Mouse (Mus musculus) MEL (cell line): ENCODE results near the gene Traf5. TPM values are rescaled to one million over a fixed set of nuclear protein-coding genes. Genes with fewer than 3 reads are reported as not detected.

Experiments
- DNase-seq: peaks from one replicate; pipeline ENCODE4 v3.0.0; 2011; ENCODE audit warnings: low read depth, low spot score
- H3K27ac ChIP-seq: 2 replicates; pipeline ENCODE4 v1.5.1; 2012; ENCODE audit warnings: low read depth, mild to moderate bottlenecking, control low read depth, low read length, moderate library complexity; ENCODE audit not compliant: control insufficient read depth
- H3K27me3 ChIP-seq, 2 experiments: fragments of 150-350 bp in 1 of 2; sonication (generic) in 1 of 2; 2 replicates each; pipeline ENCODE4 v1.6.1; 2012; ENCODE audit warnings: low read length in 2 of 2, mild to moderate bottlenecking in 2 of 2, improper control_type of control experiment in 1 of 2, moderate library complexity in 1 of 2; ENCODE audit not compliant: insufficient read depth in 2 of 2, control insufficient read depth in 1 of 2
- H3K36me3 ChIP-seq, 2 experiments: 2 replicates each; pipeline ENCODE4 v1.6.1; 2012 to 2014; ENCODE audit warnings: low read length in 2 of 2, improper control_type of control experiment in 1 of 2, inconsistent platforms in 1 of 2, mild to moderate bottlenecking in 1 of 2; ENCODE audit not compliant: insufficient read depth in 2 of 2, control insufficient read depth in 1 of 2
- H3K4me1 ChIP-seq, 2 experiments: fragments of 150-350 bp in 1 of 2; sonication (generic) in 1 of 2; 2 replicates each; pipeline ENCODE4 v1.6.1; 2012; ENCODE audit warnings: low read length in 2 of 2, improper control_type of control experiment in 1 of 2, mild to moderate bottlenecking in 1 of 2; ENCODE audit not compliant: insufficient read depth in 2 of 2, control insufficient read depth in 1 of 2
- H3K4me3 ChIP-seq, 2 experiments: fragments of 150-350 bp in 1 of 2; sonication (generic) in 1 of 2; 2 replicates each; pipeline ENCODE4 v1.5.1; 2012; ENCODE audit warnings: low read depth in 2 of 2, low read length in 2 of 2, mild to moderate bottlenecking in 2 of 2, moderate library complexity in 2 of 2, control low read depth in 1 of 2, improper control_type of control experiment in 1 of 2; ENCODE audit not compliant: control insufficient read depth in 1 of 2, insufficient read depth in 1 of 2
- H3K79me2 ChIP-seq: 2 replicates; pipeline ENCODE4 v1.6.1; 2012; ENCODE audit warnings: mild to moderate bottlenecking, low read length, moderate library complexity; ENCODE audit not compliant: control insufficient read depth, poor library complexity, insufficient read depth
- H3K9ac ChIP-seq: 2 replicates; pipeline ENCODE4 v1.6.1; 2012; ENCODE audit warnings: low read depth, mild to moderate bottlenecking, control low read depth, low read length, moderate library complexity; ENCODE audit not compliant: control insufficient read depth, poor library complexity, severe bottlenecking
- H3K9me3 ChIP-seq: fragments of 150-350 bp; sonication (generic); replicated peaks from 2 replicates; pipeline ENCODE4 v1.6.1; 2012; ENCODE audit warnings: mild to moderate bottlenecking, low read length, improper control_type of control experiment, moderate library complexity; ENCODE audit not compliant: insufficient read depth
- CHD1 ChIP-seq: IDR thresholded peaks from 2 replicates; pipeline ENCODE4 v1.6.1; 2012; ENCODE audit warnings: low read depth, mild to moderate bottlenecking, inconsistent platforms, low read length, improper control_type of control experiment
- CTCF ChIP-seq, 3 experiments: IDR thresholded peaks in 2 of 3; conservative IDR thresholded peaks in 1 of 3; 2 replicates each; pipeline ENCODE4 v1.5.1; 2011 to 2012; ENCODE audit warnings: low read length in 3 of 3, low read depth in 2 of 3, mild to moderate bottlenecking in 2 of 3, improper control_type of control experiment in 1 of 3, inconsistent platforms in 1 of 3, mixed read lengths in 1 of 3, moderate library complexity in 1 of 3; ENCODE audit not compliant: control insufficient read depth in 1 of 3, insufficient read depth in 1 of 3, poor library complexity in 1 of 3, severe bottlenecking in 1 of 3
- E2F4 ChIP-seq: IDR thresholded peaks from 2 replicates; pipeline ENCODE4 v1.6.1; 2011; ENCODE audit warnings: low read depth, low read length, improper control_type of control experiment, borderline replicate concordance
- GABPA ChIP-seq: IDR thresholded peaks from 2 replicates; pipeline ENCODE4 v1.6.1; 2012; ENCODE audit warnings: low read depth, mild to moderate bottlenecking, inconsistent platforms, low read length, improper control_type of control experiment, moderate library complexity
- GATA1 ChIP-seq: IDR thresholded peaks from 2 replicates; pipeline ENCODE4 v1.6.1; 2011; ENCODE audit warnings: low read depth, low read length, improper control_type of control experiment
- HCFC1 ChIP-seq: IDR thresholded peaks from 2 replicates; pipeline ENCODE4 v1.6.1; 2012; ENCODE audit warnings: low read depth, mild to moderate bottlenecking, inconsistent platforms, low read length, improper control_type of control experiment, moderate library complexity
- KAT2A ChIP-seq: conservative IDR thresholded peaks from 2 replicates; pipeline ENCODE4 v1.6.1; 2012; ENCODE audit warnings: low read depth, low read length, improper control_type of control experiment, inconsistent platforms
- MAX ChIP-seq: IDR thresholded peaks from 2 replicates; pipeline ENCODE4 v1.6.1; 2011; ENCODE audit warnings: low read length, improper control_type of control experiment
- MAZ ChIP-seq: IDR thresholded peaks from 2 replicates; pipeline ENCODE4 v1.6.1; 2012; ENCODE audit warnings: low read depth, mild to moderate bottlenecking, inconsistent platforms, low read length, improper control_type of control experiment
- MYB ChIP-seq: IDR thresholded peaks from 2 replicates; pipeline ENCODE4 v1.6.1; 2011; ENCODE audit warnings: mild to moderate bottlenecking, low read depth, low read length, improper control_type of control experiment
- MYC ChIP-seq: IDR thresholded peaks from 2 replicates; pipeline ENCODE4 v1.6.1; 2011; ENCODE audit warnings: low read depth, mild to moderate bottlenecking, low read length, improper control_type of control experiment, moderate library complexity
- NELFE ChIP-seq: IDR thresholded peaks from 2 replicates; pipeline ENCODE4 v1.6.1; 2011; ENCODE audit warnings: low read depth, low read length, improper control_type of control experiment
- POLR2A ChIP-seq, 2 experiments: IDR thresholded peaks; 2 replicates each; pipeline ENCODE4 v1.6.1; 2011 to 2012; ENCODE audit warnings: low read length in 2 of 2, mild to moderate bottlenecking in 2 of 2, control low read depth in 1 of 2, improper control_type of control experiment in 1 of 2, low read depth in 1 of 2, moderate library complexity in 1 of 2; ENCODE audit not compliant: control insufficient read depth in 1 of 2, insufficient read depth in 1 of 2, poor library complexity in 1 of 2
- POLR2AphosphoS5 ChIP-seq: IDR thresholded peaks from 2 replicates; pipeline ENCODE4 v1.6.1; 2012; ENCODE audit warnings: low read depth, borderline replicate concordance, mild to moderate bottlenecking, inconsistent platforms, low read length, moderate library complexity, mixed read lengths
- USF1 ChIP-seq: IDR thresholded peaks from 2 replicates; pipeline ENCODE4 v1.6.1; 2014; ENCODE audit warnings: low read depth, mild to moderate bottlenecking, inconsistent platforms, low read length, improper control_type of control experiment, moderate library complexity
- USF2 ChIP-seq, 2 experiments: IDR thresholded peaks; 2 replicates each; pipeline ENCODE4 v1.6.1; 2011 to 2012; ENCODE audit warnings: improper control_type of control experiment in 2 of 2, low read length in 2 of 2, borderline replicate concordance in 1 of 2, inconsistent platforms in 1 of 2, low read depth in 1 of 2, mild to moderate bottlenecking in 1 of 2; ENCODE audit not compliant: insufficient read depth in 1 of 2
- ZC3H11A ChIP-seq: IDR thresholded peaks from 2 replicates; pipeline ENCODE4 v1.6.1; 2012; ENCODE audit warnings: low read depth, mild to moderate bottlenecking, inconsistent platforms, low read length, improper control_type of control experiment
- ZKSCAN1 ChIP-seq: IDR thresholded peaks from 2 replicates; pipeline ENCODE4 v1.6.1; 2012; ENCODE audit warnings: low read depth, mild to moderate bottlenecking, inconsistent platforms, low read length, improper control_type of control experiment, moderate library complexity
- polyA plus RNA-seq, 2 experiments: library from polyadenylated mRNA; stranded (reverse) in 1 of 2; unstranded in 1 of 2; fragments of >175 nt in 1 of 2; fragments of >200 nt in 1 of 2; gene quantifications; 2 replicates each; pipeline versions ENCODE4 v1.2.1 to v1.2.4; 2012; ENCODE audit warnings: low replicate concordance in 2 of 2, low read depth in 1 of 2; ENCODE audit not compliant: insufficient read length in 2 of 2, insufficient read depth in 1 of 2, missing spikeins in 1 of 2
- total RNA-seq: library from RNA; depleted of rRNA; stranded (reverse); fragments of 300-350 nt; gene quantifications from 2 replicates; pipeline ENCODE4 v1.2.3, GENCODE M21; 2012; rRNA removed

Traf5 gene
- total and polyA plus RNA-seq, 3 experiments: 4.0 to 7.3 TPM; not detected in 1

DNA sequence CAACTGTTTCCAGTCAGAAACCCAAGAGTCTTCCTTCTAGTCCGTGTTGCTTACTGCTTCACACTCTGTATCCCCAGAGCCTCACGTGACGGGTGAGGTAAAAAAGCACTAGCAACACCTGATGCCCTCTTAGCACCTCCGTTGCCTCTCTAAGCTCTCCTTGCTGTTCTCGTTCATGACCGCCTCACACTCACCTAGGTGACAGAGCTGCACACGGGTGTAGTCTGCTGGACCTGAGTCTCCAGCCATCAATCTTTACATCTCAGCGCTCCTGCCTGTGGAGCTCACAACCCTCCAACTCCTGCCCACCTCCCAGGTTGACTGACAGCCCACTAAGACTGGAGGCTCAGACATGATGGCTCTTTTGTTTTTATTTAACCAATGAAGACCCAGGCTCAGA is 144.6 kb downstream of the Traf5 start:
- no peak overlapping the region for H3K27ac ChIP-seq
- no peaks in the 10 kb centered on the region for H3K36me3 ChIP-seq
- no peaks in the 10 kb centered on the region for H3K9me3 ChIP-seq
- H3K27me3 ChIP-seq: peaks cover 10 to 18% of the 10 kb centered on the region in 2 experiments
- no peak for DNase-seq
- TF ChIP-seq ZC3H11A (no peak), POLR2A (IDR thresholded peaks at IDR 0.05; ENCODE audit: control insufficient read depth in 1 of 2, insufficient read depth in 1 of 2, low read depth in 1 of 2, low read length in 2 of 2, poor library complexity in 1 of 2) (no peak), HCFC1 (no peak), POLR2AphosphoS5 (no peak), MAZ (no peak), E2F4 (no peak), MYB (no peak), CHD1 (no peak), ZKSCAN1 (no peak), USF2 (IDR thresholded peaks at IDR 0.05; ENCODE audit: borderline replicate concordance in 1 of 2, insufficient read depth in 1 of 2, low read depth in 1 of 2, low read length in 2 of 2) (no peak), GATA1 (no peak), KAT2A (no peak), CTCF (IDR thresholded peaks at IDR 0.05 in 2 of 3, conservative IDR thresholded peaks at IDR 0.05 in 1 of 3; ENCODE audit: control insufficient read depth in 1 of 3, insufficient read depth in 1 of 3, low read depth in 2 of 3, low read length in 3 of 3, poor library complexity in 1 of 3, severe bottlenecking in 1 of 3) (no peak), USF1 (no peak), MYC (no peak), NELFE (no peak), MAX (no peak), GABPA (no peak)
- H3K4me3 ChIP-seq: no peak overlapping the region
- H3K9ac ChIP-seq: no peak overlapping the region
- no peaks in the 10 kb centered on the region for H3K79me2 ChIP-seq
- H3K4me1 ChIP-seq: no peaks in the 10 kb centered on the region; a peak in 1 of 4 replicates

Other genes starting within 250 kb of the Traf5 start
- gene Slc30a1, start 185.8 kb downstream of the Traf5 start, total RNA-seq: 10.2 and 10.7 TPM in 2 replicates
- gene Slc30a1, start 185.8 kb downstream of the Traf5 start, polyA plus RNA-seq: 10 to 100 TPM in 1 of 2 experiments, not detected in 1; 10.4 TPM
- gene Rd3, start 115.2 kb downstream of the Traf5 start, total RNA-seq: not detected in 2 replicates
- gene Rd3, start 115.2 kb downstream of the Traf5 start, polyA plus RNA-seq: not detected
- 5.0 and 6.7 TPM in 2 replicates for gene Rcor3, start 45.5 kb upstream of the Traf5 start, total RNA-seq
- 10 to 100 TPM in 1 of 2 experiments, not detected in 1; 15.5 TPM for gene Rcor3, start 45.5 kb upstream of the Traf5 start, polyA plus RNA-seq
- gene Kcnh1, start 98.2 kb upstream of the Traf5 start, total RNA-seq: not detected in 2 replicates
- not detected for gene Kcnh1, start 98.2 kb upstream of the Traf5 start, polyA plus RNA-seq